Mouse (Mus musculus) C2C12 (cell line): Measurements from ENCODE around the gene Cenpu.

Experiments used
- CEBPB ChIP-seq: IDR thresholded peaks from one replicate; pipeline ENCODE4 v1.6.1; 2011; ENCODE audit warnings: low read depth, mild to moderate bottlenecking, control low read depth, moderate library complexity
- CTCF ChIP-seq: IDR thresholded peaks from one replicate; pipeline ENCODE4 v1.5.1; 2011; ENCODE audit not compliant: control insufficient read depth, insufficient read depth, insufficient read length
- MYOD1 ChIP-seq: IDR thresholded peaks from one replicate; pipeline ENCODE4 v1.6.1; 2011; ENCODE audit warnings: low read depth; ENCODE audit not compliant: control insufficient read depth, insufficient read length
- USF1 ChIP-seq: IDR thresholded peaks from one replicate; pipeline ENCODE4 v1.6.1; 2011; ENCODE audit warnings: low read depth, mild to moderate bottlenecking, control low read depth, moderate library complexity

DNA sequence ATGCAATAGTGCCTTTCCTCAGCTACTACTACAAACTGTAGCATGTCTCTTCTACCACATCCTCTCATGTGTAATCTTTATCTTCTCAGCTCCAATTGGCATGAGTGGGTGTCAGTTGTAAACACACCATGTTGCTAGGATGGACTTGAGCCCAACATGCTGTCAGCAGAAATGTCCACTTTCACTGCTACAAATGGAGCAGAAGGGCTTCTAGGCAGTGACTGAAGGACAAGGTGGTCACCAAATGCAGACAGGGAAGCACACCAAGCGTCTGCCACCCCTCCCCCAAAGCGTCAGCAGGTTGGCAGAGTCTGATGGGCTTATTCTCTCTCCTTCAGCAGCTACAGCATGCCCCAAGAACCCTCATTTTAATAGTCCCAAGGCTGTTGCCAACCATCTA, 41.9 kb downstream of the Cenpu start:
- TF ChIP-seq USF1 (no peak), CTCF (no peak), MYOD1 (no peak), CEBPB (no peak)
